Mouse (Mus musculus) midbrain, embryonic 12.5 days (tissue): ENCODE data around the gene Neurl3. TPM values are rescaled to one million over a fixed set of nuclear protein-coding genes. Genes with fewer than 3 reads are reported as not detected.

Source experiments
- ATAC-seq: fragments of 200-750 bp; cut with Nextera tagmentation; 2 replicates; pipeline ENCODE4 v1.8.0; 2017; ENCODE audit warnings: low read depth, moderate TSS enrichment, moderate library complexity; ENCODE audit not compliant: low FRiP score
- H3K27ac ChIP-seq: fragments of 300-500 bp; sonication (generic); replicated peaks from 2 replicates; pipeline ENCODE4 v1.5.1; 2016; ENCODE audit warnings: mild to moderate bottlenecking
- H3K27me3 ChIP-seq: fragments of 300-500 bp; sonication (generic); 2 replicates; pipeline ENCODE4 v1.6.1; 2016; ENCODE audit warnings: mild to moderate bottlenecking
- H3K36me3 ChIP-seq: fragments of 300-500 bp; sonication (generic); 2 replicates; pipeline ENCODE4 v1.6.1; 2016
- H3K4me1 ChIP-seq: fragments of 300-500 bp; sonication (generic); 2 replicates; pipeline ENCODE4 v1.6.1; 2016
- H3K4me2 ChIP-seq: fragments of 300-500 bp; sonication (generic); replicated peaks from 2 replicates; pipeline ENCODE4 v1.6.1; 2016; ENCODE audit warnings: mild to moderate bottlenecking, moderate library complexity
- H3K4me3 ChIP-seq: fragments of 300-500 bp; sonication (generic); 2 replicates; pipeline ENCODE4 v1.5.1; 2016; ENCODE audit warnings: mild to moderate bottlenecking
- H3K9ac ChIP-seq: fragments of 300-500 bp; sonication (generic); replicated peaks from 2 replicates; pipeline ENCODE4 v1.6.1; 2016; ENCODE audit warnings: mild to moderate bottlenecking, moderate library complexity
- H3K9me3 ChIP-seq: fragments of 300-500 bp; sonication (generic); 2 replicates; pipeline ENCODE4 v1.6.1; 2016; ENCODE audit warnings: mild to moderate bottlenecking
- WGBS: fragments of 180-500 bp; shearing (Covaris S2); methylation state at CpG from one replicate; pipeline ENCODE4 v1.1.7; 2016; 5-methylcytosine and 5-hydroxymethylcytosine counted together
- polyA plus RNA-seq: library from polyadenylated mRNA; unstranded; fragments of >200 nt; fragmentation: Nextera tagmentation; extraction: Ambion mirVana; gene quantifications from 2 replicates; pipeline ENCODE4 v1.2.1, GENCODE M21; 2016

Gene Neurl3
- polyA plus RNA-seq, 1 experiment from 2014 or later: 0.31 TPM

- Histone ChIP-seq H3K27me3 (peaks cover 16% of the 10 kb centered on the region; the same call in 1 of the 2 replicates), H3K27ac (no peak overlapping the region), H3K9me3 (no peaks in the 10 kb centered on the region), H3K4me1 (no peaks in the 10 kb centered on the region), H3K36me3 (no peaks in the 10 kb centered on the region), H3K4me3 (no peak overlapping the region), H3K9ac (no peak overlapping the region), H3K4me2 (no peak overlapping the region)
- 91% methylated on average over 8 of the region's 8 CpGs for WGBS
- ATAC-seq: no peak
Measured at GRCm38 (mm10) chr1:36293470-36293869, 19.0 kb upstream of the Neurl3 start.

DNA sequence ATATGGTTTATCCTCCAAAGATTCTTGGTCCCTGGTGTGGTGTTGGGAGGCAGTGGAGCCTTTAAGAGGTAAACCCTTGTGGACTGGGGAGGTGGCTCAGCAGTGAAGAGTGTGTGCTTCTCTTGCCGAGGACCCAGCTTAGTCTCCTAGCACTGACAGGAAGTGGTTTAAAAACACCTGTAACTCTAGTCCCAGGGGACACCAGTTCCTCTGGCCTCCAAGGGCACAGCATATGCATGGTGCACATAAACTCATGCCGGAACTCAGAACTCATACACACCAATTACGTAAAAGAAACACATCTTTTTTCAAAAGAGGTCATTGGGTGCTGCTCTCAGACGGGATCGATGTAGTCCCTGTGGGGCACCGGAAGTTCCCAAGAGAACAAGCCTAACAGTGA lies 7.4 kb upstream of the Neurl3 start:
- no peak for ATAC-seq
- no peaks in the 10 kb centered on the region for H3K9me3 ChIP-seq
- H3K36me3 ChIP-seq: no peaks in the 10 kb centered on the region
- no peaks in the 10 kb centered on the region for H3K4me1 ChIP-seq
- H3K27ac ChIP-seq: no peak overlapping the region
- 89% methylated on average over 6 of the region's 6 CpGs for WGBS
- H3K9ac ChIP-seq: no peak overlapping the region
- no peak overlapping the region for H3K4me2 ChIP-seq
- H3K4me3 ChIP-seq: no peak overlapping the region
- H3K27me3 ChIP-seq: no peaks in the 10 kb centered on the region

- Histone ChIP-seq H3K4me3 (no peak overlapping the region), H3K9ac (no peak overlapping the region), H3K27me3 (no peaks in the 10 kb centered on the region), H3K9me3 (no peaks in the 10 kb centered on the region), H3K27ac (no peak overlapping the region), H3K4me1 (no peaks in the 10 kb centered on the region), H3K36me3 (no peaks in the 10 kb centered on the region), H3K4me2 (no peak overlapping the region)
- ATAC-seq: no peak
- whole genome bisulfite sequencing: 82% methylated on average over 3 of the region's 3 CpGs
Measured at GRCm38 (mm10) chr1:36280938-36281337, 6.5 kb upstream of the Neurl3 start.

DNA sequence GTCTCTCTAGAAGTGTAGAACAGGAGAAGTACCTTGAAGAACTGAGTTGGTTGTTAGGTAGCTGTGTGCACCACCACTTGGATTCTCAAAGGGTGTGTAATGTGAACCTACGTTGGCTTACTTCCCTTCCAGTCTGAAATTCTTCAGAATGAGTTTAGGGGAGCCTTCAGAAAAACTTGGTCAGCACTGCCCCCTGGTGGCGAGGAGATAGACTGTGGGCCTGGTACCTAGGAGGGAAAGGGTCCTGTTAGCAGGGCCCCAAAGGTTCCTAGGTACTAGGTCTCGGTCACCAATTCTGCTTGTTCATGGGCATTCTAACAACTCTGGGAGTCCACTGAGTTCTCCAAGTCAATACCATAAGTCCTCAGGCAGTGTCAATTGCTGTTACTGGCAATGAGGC lies 4.7 kb upstream of the Neurl3 start:
- H3K9me3 ChIP-seq: no peaks in the 10 kb centered on the region
- no peak overlapping the region for H3K4me2 ChIP-seq
- ATAC-seq: no peak
- no peak overlapping the region for H3K9ac ChIP-seq
- H3K4me1 ChIP-seq: no peaks in the 10 kb centered on the region
- 29% methylated on average over 3 of the region's 3 CpGs for WGBS
- H3K27me3 ChIP-seq: no peaks in the 10 kb centered on the region
- no peak overlapping the region for H3K27ac ChIP-seq
- H3K36me3 ChIP-seq: no peaks in the 10 kb centered on the region
- H3K4me3 ChIP-seq: no peak overlapping the region

- no peaks in the 10 kb centered on the region for H3K36me3 ChIP-seq
- WGBS: 17% methylated on average over 7 of the region's 7 CpGs
- no peak overlapping the region for H3K4me3 ChIP-seq
- H3K4me2 ChIP-seq: no peak overlapping the region
- no peak overlapping the region for H3K27ac ChIP-seq
- no peaks in the 10 kb centered on the region for H3K9me3 ChIP-seq
- H3K9ac ChIP-seq: no peak overlapping the region
- no peaks in the 10 kb centered on the region for H3K4me1 ChIP-seq
- ATAC-seq: no peak
- no peaks in the 10 kb centered on the region for H3K27me3 ChIP-seq
Measured at GRCm38 (mm10) chr1:36277267-36278060, 3.0 kb upstream of the Neurl3 start.

DNA sequence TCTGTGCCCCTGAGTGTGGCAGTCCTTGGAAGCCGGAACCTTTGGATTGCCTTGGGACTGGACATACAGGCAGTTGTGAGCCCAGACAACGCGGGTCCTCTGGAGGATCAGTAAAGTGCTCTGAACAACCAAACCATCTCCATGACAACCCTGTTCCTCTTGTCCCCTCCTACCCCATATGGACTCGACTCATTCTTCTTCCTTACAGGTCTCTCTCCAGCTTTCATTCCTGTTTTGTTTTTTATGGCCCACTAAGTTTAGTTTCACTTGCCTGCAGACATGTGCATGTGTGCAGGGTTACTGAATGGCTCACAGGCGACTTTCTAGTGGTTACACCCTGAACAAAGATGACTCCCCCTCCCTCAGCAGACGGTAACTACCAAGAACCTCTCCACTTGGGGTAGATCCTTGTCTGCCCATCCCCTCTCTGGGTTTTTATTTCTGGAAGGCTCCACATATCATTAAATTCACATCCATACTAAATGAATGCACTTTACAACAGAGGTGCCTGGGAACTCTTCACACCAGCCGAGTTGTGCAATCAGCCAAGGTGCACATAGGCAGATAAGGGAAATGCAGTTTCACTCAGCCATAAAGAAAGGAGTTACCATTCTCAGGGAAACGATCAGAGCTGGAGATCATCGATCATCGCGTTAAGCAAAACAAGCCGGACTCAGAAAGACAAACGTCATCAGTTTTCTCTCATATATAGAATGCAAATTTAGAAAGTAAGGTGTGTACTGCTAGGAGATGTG lies 1.3 kb upstream of the Neurl3 start:
- 68% methylated on average over 13 of the region's 13 CpGs for WGBS
- H3K36me3 ChIP-seq: no peaks in the 10 kb centered on the region
- no peak overlapping the region for H3K4me2 ChIP-seq
- H3K9me3 ChIP-seq: no peaks in the 10 kb centered on the region
- ATAC-seq: no peak
- H3K27ac ChIP-seq: no peak overlapping the region
- H3K9ac ChIP-seq: no peak overlapping the region
- H3K4me3 ChIP-seq: no peak overlapping the region
- peaks cover 7% of the 10 kb centered on the region; the same call in 1 of the 2 replicates for H3K27me3 ChIP-seq
- no peaks in the 10 kb centered on the region for H3K4me1 ChIP-seq

- Histone ChIP-seq H3K4me3 (no peak overlapping the region), H3K27ac (no peak overlapping the region), H3K4me1 (no peaks in the 10 kb centered on the region), H3K27me3 (peaks cover 31% of the 10 kb centered on the region), H3K36me3 (no peaks in the 10 kb centered on the region), H3K9me3 (no peaks in the 10 kb centered on the region), H3K4me2 (no peak overlapping the region), H3K9ac (no peak overlapping the region)
- WGBS: 55% methylated on average over 9 of the region's 9 CpGs
- no peak for ATAC-seq
Measured at GRCm38 (mm10) chr1:36273288-36273687, 1.2 kb downstream of the Neurl3 start.

- H3K4me3 ChIP-seq: no peak overlapping the region
- H3K9me3 ChIP-seq: no peaks in the 10 kb centered on the region
- H3K4me1 ChIP-seq: no peaks in the 10 kb centered on the region
- WGBS: 80% methylated on average over 5 of the region's 5 CpGs
- H3K9ac ChIP-seq: no peak overlapping the region
- no peak overlapping the region for H3K27ac ChIP-seq
- H3K36me3 ChIP-seq: no peaks in the 10 kb centered on the region
- no peak overlapping the region for H3K4me2 ChIP-seq
- peaks cover 31% of the 10 kb centered on the region for H3K27me3 ChIP-seq
- no peak for ATAC-seq
Measured at GRCm38 (mm10) chr1:36272546-36272945, 1.9 kb downstream of the Neurl3 start.

GRCm38 (mm10) chr1:36271516-36272230 lies 2.8 kb downstream of the Neurl3 start:
- Histone ChIP-seq H3K4me2 (no peak overlapping the region), H3K27ac (no peak overlapping the region), H3K9ac (no peak overlapping the region), H3K27me3 (peaks cover 31% of the 10 kb centered on the region), H3K36me3 (no peaks in the 10 kb centered on the region), H3K4me1 (no peaks in the 10 kb centered on the region), H3K4me3 (no peak overlapping the region), H3K9me3 (no peaks in the 10 kb centered on the region)
- WGBS: 76% methylated on average over 8 of the region's 8 CpGs
- ATAC-seq: no peak

GRCm38 (mm10) chr1:36270666-36271065 lies 3.8 kb downstream of the Neurl3 start:
- H3K4me3 ChIP-seq: no peak overlapping the region
- no peaks in the 10 kb centered on the region for H3K36me3 ChIP-seq
- H3K27me3 ChIP-seq: peaks cover 31% of the 10 kb centered on the region
- no peaks in the 10 kb centered on the region for H3K4me1 ChIP-seq
- H3K27ac ChIP-seq: no peak overlapping the region
- no peak for ATAC-seq
- WGBS: 56% methylated on average over 3 of the region's 3 CpGs
- no peak overlapping the region for H3K4me2 ChIP-seq
- no peak overlapping the region for H3K9ac ChIP-seq
- H3K9me3 ChIP-seq: no peaks in the 10 kb centered on the region

- H3K27ac ChIP-seq: no peak overlapping the region
- no peak for ATAC-seq
- peak overlapping the region; percentile 24 for H3K4me2 ChIP-seq
- H3K4me1 ChIP-seq: no peaks in the 10 kb centered on the region
- WGBS: 52% methylated on average over 54 of the region's 54 CpGs
- H3K36me3 ChIP-seq: no peaks in the 10 kb centered on the region
- H3K4me3 ChIP-seq: 0 out of 2 replicates have a peak overlapping the region, but pooled peaks have one; percentile 12
- peaks cover 31% of the 10 kb centered on the region for H3K27me3 ChIP-seq
- H3K9ac ChIP-seq: no peak overlapping the region
- no peaks in the 10 kb centered on the region for H3K9me3 ChIP-seq
Measured at GRCm38 (mm10) chr1:36269121-36269795, 5.2 kb downstream of the Neurl3 start.
